Mouse (Mus musculus) macrophage (primary cell): ENCODE results near the gene Prrc2c. TPM values are rescaled to one million over a fixed set of nuclear protein-coding genes. Genes with fewer than 3 reads are reported as not detected.
"Not testable (repeated sequence)": the region's sequence is repeated elsewhere in the genome, so short reads cannot be mapped to it uniquely, and the experiment has no call there.

Experiments
- H3K27ac ChIP-seq: fragments of 350-480 bp; formaldehyde crosslinking; 2 replicates; pipeline ENCODE4 v1.9.0; 2021
- H3K36me3 ChIP-seq: fragments of 350-480 bp; formaldehyde crosslinking; 2 replicates; pipeline ENCODE4 v1.9.0; 2021; ENCODE audit errors: inconsistent target
- H3K4me3 ChIP-seq: fragments of 350-480 bp; formaldehyde crosslinking; 2 replicates; pipeline ENCODE4 v1.9.0; 2021; ENCODE audit errors: inconsistent target
- H3K79me2 ChIP-seq: fragments of 350-480 bp; formaldehyde crosslinking; 2 replicates; pipeline ENCODE4 v1.9.0; 2021; ENCODE audit errors: inconsistent target
- WGBS: methylation state at CpG from one replicate; pipeline ENCODE4 v1.1.7; 2026; ENCODE audit warnings: inconsistent platforms; ENCODE audit not compliant: missing documents; 5-methylcytosine and 5-hydroxymethylcytosine counted together
- polyA plus RNA-seq: library from polyadenylated mRNA; stranded (reverse); fragments of 250-400 nt; gene quantifications from 3 replicates; pipeline ENCODE4 v1.2.4, GENCODE M21; 2018; ENCODE audit warnings: inconsistent platforms

Gene Prrc2c
- polyA plus RNA-seq, 1 experiment from 2014 or later: 64.3 TPM

GRCm38 (mm10) chr1:162646083-162646686 lies 94.2 kb downstream of the Prrc2c start:
- no peaks in the 10 kb centered on the region for H3K36me3 ChIP-seq
- WGBS: 80% methylated on average over 10 of the region's 10 CpGs
- no peak overlapping the region for H3K4me3 ChIP-seq
- H3K79me2 ChIP-seq: no peaks in the 10 kb centered on the region
- H3K27ac ChIP-seq: no peak overlapping the region

DNA sequence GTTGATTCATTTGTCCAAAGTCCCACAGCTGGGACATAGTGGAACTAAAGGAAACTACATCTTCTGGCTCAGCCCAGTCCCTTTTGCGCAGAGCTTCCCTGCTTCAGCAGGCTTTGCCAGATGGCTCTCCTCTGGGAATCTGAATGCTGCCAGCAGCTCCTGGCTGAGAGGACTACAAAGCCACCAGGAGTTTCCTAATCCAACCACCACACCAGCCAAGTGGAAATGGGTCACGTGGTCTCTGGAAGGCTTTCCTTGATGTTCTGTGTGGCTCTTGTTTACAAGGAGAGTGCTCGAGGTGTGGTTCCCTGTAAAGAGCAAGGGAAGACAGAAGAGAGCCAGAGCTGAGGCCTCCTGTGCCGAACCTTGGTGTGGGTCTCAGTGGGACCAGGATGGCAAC lies 96.6 kb downstream of the Prrc2c start:
- Histone ChIP-seq H3K36me3 (no peaks in the 10 kb centered on the region), H3K27ac (no peak overlapping the region), H3K79me2 (no peaks in the 10 kb centered on the region), H3K4me3 (no peak overlapping the region)
- 61% methylated on average over 4 of the region's 4 CpGs for WGBS

DNA sequence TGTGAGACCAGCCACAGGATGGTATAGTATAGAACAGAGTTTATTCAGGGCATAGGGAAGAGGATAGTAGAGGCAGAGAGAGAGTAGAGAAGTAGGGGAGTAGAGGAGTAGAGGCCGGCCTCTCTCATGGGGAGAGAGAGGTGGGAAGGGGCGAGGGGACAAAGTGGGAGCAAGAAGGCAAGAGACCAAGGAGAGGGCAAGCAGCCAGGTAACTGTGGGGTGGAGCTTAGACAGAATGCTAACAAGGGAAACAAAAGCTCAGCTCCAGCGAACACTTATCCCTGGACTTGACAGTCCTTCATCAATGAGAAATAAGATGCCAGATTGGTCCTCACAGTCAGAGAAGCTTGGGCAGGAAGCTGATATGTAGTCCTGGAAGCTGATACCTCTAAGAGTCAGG lies 97.8 kb downstream of the Prrc2c start:
- H3K27ac ChIP-seq: no peak overlapping the region
- no peaks in the 10 kb centered on the region for H3K36me3 ChIP-seq
- H3K79me2 ChIP-seq: no peaks in the 10 kb centered on the region
- H3K4me3 ChIP-seq: no peak overlapping the region
- WGBS: 88% methylated on average over 3 of the region's 3 CpGs

DNA sequence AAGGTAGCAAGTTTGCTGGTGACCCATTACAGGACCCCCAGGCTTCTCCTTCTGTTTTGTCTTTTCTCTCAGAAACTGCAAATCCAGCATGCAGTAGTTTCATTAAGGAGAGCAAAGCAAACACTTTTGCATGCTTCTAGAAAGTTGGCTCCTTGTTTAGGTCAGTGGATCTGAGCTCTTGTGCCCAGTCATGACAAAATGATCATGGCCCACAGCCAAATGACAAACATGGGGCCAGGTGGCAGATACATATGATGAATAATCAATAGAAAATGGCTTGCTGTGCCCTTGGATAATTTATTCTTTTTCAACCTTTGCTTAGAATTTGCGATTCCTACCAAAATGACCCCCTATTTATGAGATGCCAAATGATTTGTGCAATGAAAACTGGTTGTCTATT lies 100.5 kb downstream of the Prrc2c start:
- H3K4me3 ChIP-seq: no peak overlapping the region
- WGBS: 89% methylated on average over 1 of the region's 1 CpGs
- no peak overlapping the region for H3K27ac ChIP-seq
- H3K36me3 ChIP-seq: no peaks in the 10 kb centered on the region
- no peaks in the 10 kb centered on the region for H3K79me2 ChIP-seq

DNA sequence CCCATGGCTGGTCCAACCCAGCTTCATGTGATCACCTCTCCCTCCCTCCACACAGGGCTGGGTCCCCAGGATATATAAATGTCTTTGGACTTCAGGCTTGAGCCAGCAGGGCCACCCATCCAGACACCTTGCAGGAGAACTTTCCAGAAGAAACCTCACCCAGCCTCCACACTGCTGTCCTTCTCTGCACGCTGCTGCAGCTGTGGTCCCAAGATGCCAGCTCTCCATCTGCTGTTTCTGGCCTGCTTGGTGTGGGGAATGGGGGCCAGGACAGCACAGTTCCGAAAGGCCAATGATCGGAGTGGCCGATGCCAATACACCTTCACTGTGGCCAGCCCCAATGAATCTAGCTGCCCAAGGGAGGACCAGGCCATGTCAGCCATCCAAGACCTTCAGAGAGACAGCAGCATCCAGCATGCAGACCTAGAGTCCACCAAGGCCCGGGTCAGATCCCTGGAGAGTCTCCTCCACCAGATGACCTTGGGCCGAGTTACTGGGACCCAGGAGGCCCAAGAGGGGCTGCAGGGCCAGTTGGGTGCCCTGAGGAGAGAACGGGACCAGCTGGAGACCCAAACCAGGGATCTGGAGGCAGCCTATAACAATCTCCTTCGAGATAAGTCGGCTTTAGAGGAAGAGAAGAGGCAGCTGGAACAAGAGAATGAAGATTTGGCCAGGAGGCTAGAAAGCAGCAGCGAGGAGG lies 101.2 kb downstream of the Prrc2c start, which contains the start of gene Myoc:
TSS of gene Myoc (plus strand) at position 105 of the 700 bp plus-strand sequence.
- H3K36me3 ChIP-seq: no peaks in the 10 kb centered on the region
- H3K4me3 ChIP-seq: no peak within 1 kb of the TSS
- H3K27ac ChIP-seq: no peak within 1 kb of the TSS
- 88% methylated on average over 10 of the region's 10 CpGs for WGBS
- H3K79me2 ChIP-seq: no peaks in the 10 kb centered on the region

DNA sequence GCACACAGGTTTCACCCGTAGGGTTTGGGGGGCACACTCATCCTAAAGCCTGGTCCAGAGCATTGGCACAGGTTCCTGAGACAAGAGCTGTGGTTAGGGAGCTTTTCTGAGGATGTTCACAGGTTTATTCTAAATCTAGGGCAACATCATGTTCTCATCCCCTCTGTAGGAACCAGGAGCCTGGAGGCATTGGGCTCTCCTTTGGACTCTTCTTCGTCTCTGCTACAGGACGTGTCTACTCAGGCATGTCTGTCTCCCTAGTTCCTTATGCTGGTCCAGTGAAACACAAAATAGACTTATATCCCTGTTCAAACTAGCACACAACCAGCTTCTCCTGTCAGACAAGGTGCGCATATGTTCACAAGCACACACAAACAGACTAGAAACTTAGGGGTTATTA lies 101.8 kb downstream of the Prrc2c start:
- H3K36me3 ChIP-seq: no peaks in the 10 kb centered on the region
- 94% methylated on average over 4 of the region's 4 CpGs for WGBS
- H3K27ac ChIP-seq: no peak overlapping the region
- no peak overlapping the region for H3K4me3 ChIP-seq
- no peaks in the 10 kb centered on the region for H3K79me2 ChIP-seq

- Histone ChIP-seq H3K36me3 (no peaks in the 10 kb centered on the region), H3K79me2 (no peaks in the 10 kb centered on the region), H3K27ac (no peak overlapping the region), H3K4me3 (no peak overlapping the region)
- 86% methylated on average over 3 of the region's 3 CpGs for WGBS
Measured at GRCm38 (mm10) chr1:162636516-162636915, 103.8 kb downstream of the Prrc2c start.

GRCm38 (mm10) chr1:162635291-162635931 lies 104.9 kb downstream of the Prrc2c start:
- not testable (repeated sequence) for H3K36me3 ChIP-seq, H3K4me3 ChIP-seq, H3K79me2 ChIP-seq, H3K27ac ChIP-seq
- WGBS: 62% methylated on average over 1 of the region's 1 CpGs

DNA sequence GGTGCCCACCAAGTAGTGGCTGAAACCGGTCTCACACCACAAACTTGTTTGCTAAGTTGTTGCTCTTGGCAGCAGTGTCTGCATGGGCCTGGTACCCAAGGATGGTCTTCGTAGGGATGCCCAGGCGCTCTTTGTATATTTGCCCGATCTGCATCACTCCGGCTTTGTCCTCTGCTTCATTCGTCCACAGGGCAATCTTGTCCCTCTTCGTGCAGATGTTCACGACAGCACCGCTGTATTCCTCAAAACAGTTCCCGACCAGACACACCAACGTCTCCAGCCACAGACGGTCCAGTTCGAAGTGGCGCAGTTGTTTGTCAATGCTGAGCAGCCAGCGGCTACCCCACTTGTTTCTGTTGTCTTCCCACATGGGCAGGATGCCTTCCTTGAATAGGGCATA lies 112.0 kb downstream of the Prrc2c start:
- WGBS: 93% methylated on average over 14 of the region's 15 CpGs

GRCm38 (mm10) chr1:162627821-162628220 lies 112.5 kb downstream of the Prrc2c start:
- H3K27ac ChIP-seq, H3K36me3 ChIP-seq, H3K4me3 ChIP-seq, H3K79me2 ChIP-seq: not testable (repeated sequence)
- WGBS: 63% methylated on average over 4 of the region's 4 CpGs

More for the DNA sequence above, 112.0 kb downstream of the Prrc2c start:
- H3K79me2 ChIP-seq, H3K4me3 ChIP-seq, H3K27ac ChIP-seq, H3K36me3 ChIP-seq: not testable (repeated sequence)

- 2% methylated on average over 7 of the region's 7 CpGs for WGBS
- Histone ChIP-seq H3K36me3 (no peaks in the 10 kb centered on the region), H3K27ac (peak overlapping the region; percentile 54), H3K79me2 (no peaks in the 10 kb centered on the region), H3K4me3 (peak overlapping the region; percentile 2; the same call in 1 of the 2 replicates)
Measured at GRCm38 (mm10) chr1:162625229-162625628, 115.1 kb downstream of the Prrc2c start.

- WGBS: 75% methylated on average over 4 of the region's 4 CpGs
- no peaks in the 10 kb centered on the region for H3K79me2 ChIP-seq
Measured at GRCm38 (mm10) chr1:162623895-162624294, 116.5 kb downstream of the Prrc2c start.

More at GRCm38 (mm10) chr1:162623895-162624294, 116.5 kb downstream of the Prrc2c start:
- H3K36me3 ChIP-seq: no peaks in the 10 kb centered on the region
- no peak overlapping the region for H3K4me3 ChIP-seq
- H3K27ac ChIP-seq: no peak overlapping the region
